Mouse (Mus musculus) kidney, adult 2 months (tissue): ENCODE results near the gene Orai3.

Source experiments
- CTCF ChIP-seq: fragments of 200-500 bp; conservative IDR thresholded peaks from 2 replicates; pipeline ENCODE4 v1.5.1; 2011; ENCODE audit warnings: low read depth, mild to moderate bottlenecking, control low read depth, low read length, moderate library complexity, mixed read lengths; ENCODE audit not compliant: insufficient read depth, insufficient read length
- POLR2A ChIP-seq: fragments of 200-500 bp; IDR thresholded peaks from one replicate; pipeline ENCODE4 v1.6.1; 2011; ENCODE audit warnings: low read depth, low read length, control low read depth

GRCm38 (mm10) chr7:127799211-127799610, 29.6 kb downstream of the Orai3 start:
- TF ChIP-seq CTCF (no peak), POLR2A (no peak)
